16 mouse cellular contexts compared by ENCODE assay signal in genomic region chr5:53526070-53526430, GRCm38 (mm10).
A peak's percentile ranks its signal among the peaks of the same experiment; 100 is the strongest.
DNase-seq lines count a peak whose midpoint lies in the region; ATAC-seq lines count a peak whose summit lies in the region.
"Had no signal": no experiment of that assay in that cellular context is flagged by ENCODE, and none has a peak within 500 bp of the region (broad histone marks: within the 10 kb centered on the region; RNA-seq: fewer than 3 reads in every experiment).

No protein-coding gene starts in this region.

- H3K36me3 ChIP-seq in neural tube, embryonic 11.5 days (ENCODE audit: control insufficient read depth, insufficient read depth, low read length): no peaks in the 10 kb centered on the region
- H3K36me3 ChIP-seq in hindbrain, embryonic 13.5 days: no peaks in the 10 kb centered on the region
- no peaks in the 10 kb centered on the region for H3K36me3 ChIP-seq in midbrain, embryonic 14.5 days (ENCODE audit: control insufficient read depth, insufficient read depth, low read length)
- no peaks in the 10 kb centered on the region for H3K36me3 ChIP-seq in heart, embryonic 11.5 days (ENCODE audit: control insufficient read depth, insufficient read depth, low read length)
- H3K36me3 ChIP-seq: embryonic facial prominence, embryonic 13.5 days had no signal

- ATAC-seq in neural tube, embryonic 11.5 days (ENCODE audit: insufficient read depth, low FRiP score, low TSS enrichment): peak; percentile 28; the same call in 1 of the 2 replicates
- no peak for ATAC-seq in hindbrain, embryonic 13.5 days (ENCODE audit: low FRiP score)
- no peak for ATAC-seq in midbrain, embryonic 14.5 days (ENCODE audit: low FRiP score, low TSS enrichment)
- ATAC-seq in heart, embryonic 11.5 days (replicated peaks; ENCODE audit: insufficient number of reproducible peaks, low FRiP score, low TSS enrichment): no peak

- H3K9me3 ChIP-seq in neural tube, embryonic 11.5 days (ENCODE audit: control insufficient read depth, low read length): no peaks in the 10 kb centered on the region
- H3K9me3 ChIP-seq in hindbrain, embryonic 13.5 days: no peaks in the 10 kb centered on the region
- H3K9me3 ChIP-seq in midbrain, embryonic 14.5 days (ENCODE audit: control insufficient read depth, low read length): no peaks in the 10 kb centered on the region
- no peaks in the 10 kb centered on the region for H3K9me3 ChIP-seq in heart, embryonic 11.5 days (replicated peaks; ENCODE audit: control insufficient read depth, low read length)
- H3K9me3 ChIP-seq: embryonic facial prominence, embryonic 13.5 days had no signal

- H3K9ac ChIP-seq in neural tube, embryonic 11.5 days (ENCODE audit: low read length): no peak overlapping the region
- peak overlapping the region; percentile 49; the same call in 1 of the 2 replicates for H3K9ac ChIP-seq in hindbrain, embryonic 13.5 days
- peak overlapping the region; percentile 50; the same call in 1 of the 2 replicates for H3K9ac ChIP-seq in midbrain, embryonic 14.5 days (replicated peaks; ENCODE audit: low read length)
- H3K9ac ChIP-seq in heart, embryonic 11.5 days (ENCODE audit: low read depth, low read length): no peak overlapping the region
- H3K9ac ChIP-seq: embryonic facial prominence, embryonic 13.5 days; liver, embryonic 14.5 days had no signal

- no peak overlapping the region for H3K4me3 ChIP-seq in neural tube, embryonic 11.5 days (ENCODE audit: low read depth, low read length)
- no peak overlapping the region for H3K4me3 ChIP-seq in hindbrain, embryonic 13.5 days
- H3K4me3 ChIP-seq in midbrain, embryonic 14.5 days (replicated peaks; ENCODE audit: low read depth, low read length): no peak overlapping the region
- H3K4me3 ChIP-seq in heart, embryonic 11.5 days (ENCODE audit: low read depth, low read length): no peak overlapping the region
- H3K4me3 ChIP-seq: embryonic facial prominence, embryonic 13.5 days had no signal

- H3K27me3 ChIP-seq in neural tube, embryonic 11.5 days (ENCODE audit: control insufficient read depth, insufficient read depth, low read length): no peaks in the 10 kb centered on the region
- no peaks in the 10 kb centered on the region for H3K27me3 ChIP-seq in hindbrain, embryonic 13.5 days
- H3K27me3 ChIP-seq in midbrain, embryonic 14.5 days (ENCODE audit: control insufficient read depth, insufficient read depth, low read length): no peaks in the 10 kb centered on the region
- H3K27me3 ChIP-seq in heart, embryonic 11.5 days (ENCODE audit: control insufficient read depth, insufficient read depth, low read length): peaks cover 27% of the 10 kb centered on the region
- H3K27me3 ChIP-seq: embryonic facial prominence, embryonic 13.5 days had no signal

- intact Hi-C loops in left cerebral cortex, postnatal 14 days (cut with DNase I): no loop called here

- no peak for DNase-seq in neural tube, embryonic 11.5 days (ENCODE audit: low spot score)
- no peak for DNase-seq in neural tube, embryonic 10.5 days (ENCODE audit: extremely low spot score, low spot score)
- DNase-seq in midbrain, embryonic 14.5 days: no peak
- DNase-seq in urinary bladder, adult 18-20 months (ENCODE audit: low spot score in 2 of 2): no peak
- no peak for DNase-seq in left cerebral cortex, postnatal 14 days (ENCODE audit: low spot score in 2 of 2)
- DNase-seq in left cerebral cortex, adult 9 months (ENCODE audit: low spot score in 2 of 2): no peak
- DNase-seq: heart, adult 11 months; heart, postnatal 10 days; kidney, adult 18-20 months; kidney, postnatal 36 days; lung, postnatal 14 days; thymus, adult 18-20 months had no signal

- H3K4me1 ChIP-seq in neural tube, embryonic 11.5 days (ENCODE audit: control insufficient read depth, insufficient read depth, low read length): peaks cover 4% of the 10 kb centered on the region; the same call in 1 of the 2 replicates
- peaks cover 28% of the 10 kb centered on the region for H3K4me1 ChIP-seq in hindbrain, embryonic 13.5 days (replicated peaks)
- H3K4me1 ChIP-seq in midbrain, embryonic 14.5 days (ENCODE audit: control insufficient read depth, insufficient read depth, low read length): peaks cover 12% of the 10 kb centered on the region
- peaks cover 10% of the 10 kb centered on the region for H3K4me1 ChIP-seq in heart, embryonic 11.5 days (ENCODE audit: control insufficient read depth, insufficient read depth, low read length)

- H3K27ac ChIP-seq in neural tube, embryonic 11.5 days (ENCODE audit: low read depth, low read length): no peak overlapping the region
- peak overlapping the region; percentile 60 for H3K27ac ChIP-seq in hindbrain, embryonic 13.5 days
- peak overlapping the region; percentile 61 for H3K27ac ChIP-seq in midbrain, embryonic 14.5 days (replicated peaks; ENCODE audit: low read depth, low read length)
- H3K27ac ChIP-seq in heart, embryonic 11.5 days (ENCODE audit: low read depth, low read length): no peak overlapping the region
- H3K27ac ChIP-seq: embryonic facial prominence, embryonic 13.5 days; liver, embryonic 14.5 days had no signal

- 38% methylated on average over 1 of the region's 1 CpGs for WGBS in neural tube, embryonic 11.5 days
- WGBS in hindbrain, embryonic 13.5 days: 3% methylated on average over 1 of the region's 1 CpGs
- WGBS in midbrain, embryonic 14.5 days: 24% methylated on average over 1 of the region's 1 CpGs
- 82% methylated on average over 1 of the region's 1 CpGs for WGBS in heart, embryonic 11.5 days (ENCODE audit: insufficient replicate concordance)

- no peak overlapping the region; the same call in 1 of the 2 replicates for H3K4me2 ChIP-seq in neural tube, embryonic 11.5 days (ENCODE audit: low read depth)
- H3K4me2 ChIP-seq in hindbrain, embryonic 13.5 days: peak overlapping the region; percentile 43
- H3K4me2 ChIP-seq in midbrain, embryonic 14.5 days (ENCODE audit: low read length): peak overlapping the region; percentile 46
- no peak overlapping the region for H3K4me2 ChIP-seq in heart, embryonic 11.5 days
- H3K4me2 ChIP-seq: embryonic facial prominence, embryonic 13.5 days had no signal

Comparison
In these comparisons a context has a peak if more than half of its experiments do, and no peak if none do; other contexts are left out.
1. H3K27ac ChIP-seq: peak in hindbrain, embryonic 13.5 days (single experiment) and midbrain, embryonic 14.5 days (single experiment); none in neural tube, embryonic 11.5 days (single experiment) and heart, embryonic 11.5 days (single experiment).
2. H3K4me2 ChIP-seq: peak in hindbrain, embryonic 13.5 days (single experiment) and midbrain, embryonic 14.5 days (single experiment); none in neural tube, embryonic 11.5 days (single experiment) and heart, embryonic 11.5 days (single experiment).
3. H3K9ac ChIP-seq: peak in hindbrain, embryonic 13.5 days (single experiment) and midbrain, embryonic 14.5 days (single experiment); none in neural tube, embryonic 11.5 days (single experiment) and heart, embryonic 11.5 days (single experiment).